Mouse (Mus musculus) embryo, embryonic 10 days (tissue): Measurements from ENCODE around the gene Gm8108.
A peak's percentile ranks its signal among the peaks of the same experiment; 100 is the strongest.
"Not testable (repeated sequence)": the region's sequence is repeated elsewhere in the genome, so short reads cannot be mapped to it uniquely, and the experiment has no call there.

ENCODE experiments used
- DNase-seq: peaks from one replicate; pipeline ENCODE4 v3.0.0-alpha.2; 2015; ENCODE audit warnings: low spot score

Gm8108 gene

GRCm38 (mm10) chr14:4110426-4110825, at the start of gene Gm8108:
Gene Gm8108, plus strand, starts transcription at chr14:4110526.
- peak; percentile 11 for DNase-seq

DNA sequence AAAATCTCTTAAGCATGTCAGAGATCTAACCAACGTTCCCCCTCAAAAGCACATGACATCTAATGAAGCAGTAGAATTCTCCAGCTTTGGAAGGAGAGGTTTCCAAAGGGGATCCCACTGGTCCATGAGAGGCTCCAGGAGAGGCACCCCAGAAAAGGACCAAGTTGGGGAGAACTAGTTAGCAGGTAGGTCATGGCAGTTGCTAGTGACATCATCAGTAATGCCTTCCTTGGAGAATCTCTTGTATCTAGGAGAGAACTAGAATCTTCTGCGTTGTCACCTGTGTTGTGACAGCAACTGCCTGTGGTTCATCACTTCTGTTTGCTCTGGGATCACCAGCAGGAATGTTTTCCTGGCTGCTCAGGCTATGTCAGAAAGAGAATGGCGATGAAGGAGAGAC, 26.5 kb upstream of the Gm8108 start, which contains the start of gene Gm3115:
Gm3115 (plus strand) TSS at position 301 of the 400 bp plus-strand sequence.
- not testable (repeated sequence) for DNase-seq

DNA sequence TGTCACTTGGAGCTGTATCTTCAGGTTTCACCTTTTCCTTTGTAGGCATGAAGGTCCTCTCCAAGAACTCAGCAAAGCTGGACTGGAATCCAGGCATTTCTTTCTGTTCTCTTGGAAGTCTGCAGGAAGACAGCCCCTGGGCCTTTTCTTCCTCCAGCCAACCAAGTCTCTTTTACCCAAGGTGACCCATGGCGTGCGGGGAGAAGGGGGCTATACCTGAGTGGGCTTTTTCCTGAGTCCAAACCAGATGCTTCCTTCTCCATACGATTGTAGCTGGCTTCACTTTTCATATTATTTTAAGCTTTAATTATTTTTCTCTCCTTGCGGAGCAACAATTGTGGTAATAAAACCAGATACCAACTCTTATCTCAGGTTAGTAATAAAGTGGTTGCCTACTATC, 31.3 kb downstream of the Gm8108 start:
- DNase-seq, result not testable (repeated sequence)

DNA sequence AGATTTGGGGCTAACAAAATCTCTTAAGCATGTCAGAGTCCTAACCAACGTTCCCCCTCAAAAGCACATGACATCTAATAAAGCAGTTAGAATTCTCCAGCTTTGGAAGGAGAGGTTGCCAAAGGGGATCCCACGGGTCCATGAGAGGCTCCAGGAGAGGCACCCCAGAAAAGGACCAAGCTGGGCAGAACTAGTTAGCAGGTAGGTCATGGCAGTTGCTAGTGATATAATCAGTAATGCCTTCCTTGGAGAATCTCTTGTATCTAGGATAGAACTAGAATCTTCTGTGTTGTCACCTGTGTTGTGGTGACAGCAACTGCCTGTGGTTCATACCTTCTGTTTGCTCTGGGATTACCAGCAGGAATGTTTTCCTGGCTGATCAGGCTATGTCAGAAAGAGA, 54.4 kb downstream of the Gm8108 start, which contains the start of gene Gm3127:
Gm3127 (plus strand) TSS at position 301 of the 400 bp plus-strand sequence.
- DNase-seq, result not testable (repeated sequence)

GRCm38 (mm10) chr14:4182030-4182429, 71.7 kb downstream of the Gm8108 start:
- DNase-seq, result peak; percentile 3
